Mouse (Mus musculus) adrenal gland, postnatal 14 days (tissue): ENCODE results near the gene Kansl1. TPM values are rescaled to one million over a fixed set of nuclear protein-coding genes. Genes with fewer than 3 reads are reported as not detected.
A peak's percentile ranks its signal among the peaks of the same experiment; 100 is the strongest.

Source experiments
- DNase-seq: peaks from one replicate; pipeline ENCODE4 v3.0.0; 2021; ENCODE audit warnings: mixed read lengths
- total RNA-seq: library from RNA; stranded (reverse); gene quantifications from 2 replicates; pipeline ENCODE4 v1.2.3, GENCODE M21; 2021

Kansl1 gene
- total RNA-seq, 1 experiment from 2014 or later = 49.7 TPM

GRCm38 (mm10) chr11:104363823-104364600, 104.6 kb downstream of the Kansl1 start:
- no peak for DNase-seq

GRCm38 (mm10) chr11:104362704-104363103, 106.0 kb downstream of the Kansl1 start:
- DNase-seq = no peak

DNA sequence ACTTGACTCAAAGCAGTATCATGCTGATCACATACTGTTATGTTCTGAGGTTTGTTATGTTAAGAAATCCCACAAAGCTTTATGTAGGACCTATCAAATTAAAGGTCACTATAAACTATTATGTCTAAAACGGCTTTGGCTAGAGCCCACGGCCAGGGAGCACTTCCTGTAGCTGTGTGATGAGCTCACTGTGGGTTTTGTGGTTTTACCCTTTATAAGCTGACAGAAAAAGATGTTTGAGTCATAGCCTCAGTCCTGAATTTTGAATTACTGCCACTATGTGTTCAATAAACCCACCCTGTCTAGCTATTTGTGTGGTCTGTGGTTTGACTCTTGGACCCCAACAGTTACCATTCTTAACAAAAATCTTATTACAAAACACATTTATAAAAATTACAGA, 106.9 kb downstream of the Kansl1 start:
- peak; percentile 18 for DNase-seq

DNA sequence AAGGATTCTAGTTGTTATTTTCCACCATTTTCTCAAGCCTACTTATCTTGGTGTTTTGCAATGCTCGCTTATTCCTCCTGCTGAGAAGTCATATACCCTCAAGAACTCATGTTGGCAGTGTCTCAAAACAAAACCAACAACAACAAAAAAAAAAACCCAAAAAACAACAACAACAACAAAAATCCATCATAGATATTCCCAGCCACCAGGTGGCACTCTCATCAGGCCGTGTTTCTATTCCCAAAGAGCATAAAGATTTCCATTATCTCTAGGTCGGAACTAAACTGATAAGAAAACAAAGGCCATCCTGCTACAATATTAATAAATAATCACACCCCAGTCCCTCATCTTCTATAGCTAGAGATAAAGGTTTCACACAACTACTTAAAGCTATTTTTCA, 121.7 kb downstream of the Kansl1 start:
- DNase-seq = peak; percentile 37

GRCm38 (mm10) chr11:104334946-104335345, 133.7 kb downstream of the Kansl1 start:
- DNase-seq = no peak

DNA sequence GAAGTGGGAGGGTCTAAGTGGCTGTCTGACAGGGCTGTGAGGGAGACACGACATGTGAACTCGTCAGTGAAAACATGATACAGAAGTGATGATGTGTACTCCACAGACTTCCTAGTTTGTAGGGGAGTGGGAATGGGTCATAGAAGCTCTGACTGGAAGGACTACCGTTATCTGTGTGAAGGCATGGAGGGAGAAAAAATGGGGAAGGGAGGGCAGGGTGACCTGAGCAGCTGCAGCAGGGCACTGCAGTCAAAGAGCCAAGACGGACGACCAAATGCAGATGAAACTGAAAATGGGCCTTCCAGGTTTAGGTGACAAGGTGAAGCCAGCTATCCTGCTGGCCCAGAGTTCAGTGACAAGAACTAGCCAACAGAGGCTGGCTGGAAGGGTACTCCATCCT, 134.5 kb downstream of the Kansl1 start:
- no peak for DNase-seq

DNA sequence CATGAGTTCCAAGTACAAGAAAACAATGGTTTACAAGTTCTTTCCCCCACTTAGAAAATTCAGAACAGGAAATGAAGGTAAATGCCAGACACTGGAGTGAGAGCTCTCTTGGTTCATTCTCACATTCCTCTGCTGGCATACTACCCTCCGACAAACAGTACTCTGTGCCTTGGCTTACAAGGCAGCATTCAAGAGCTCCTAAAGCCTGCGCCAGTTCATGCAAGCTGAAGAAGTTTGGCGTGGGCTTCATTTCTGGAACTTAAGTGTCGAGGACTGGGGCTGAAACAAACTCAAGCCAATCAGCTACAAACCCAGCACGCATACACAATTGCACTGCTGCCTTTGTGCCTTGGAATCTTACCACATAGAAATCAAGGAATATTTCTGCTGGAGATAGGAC, 136.6 kb downstream of the Kansl1 start:
- no peak for DNase-seq

DNA sequence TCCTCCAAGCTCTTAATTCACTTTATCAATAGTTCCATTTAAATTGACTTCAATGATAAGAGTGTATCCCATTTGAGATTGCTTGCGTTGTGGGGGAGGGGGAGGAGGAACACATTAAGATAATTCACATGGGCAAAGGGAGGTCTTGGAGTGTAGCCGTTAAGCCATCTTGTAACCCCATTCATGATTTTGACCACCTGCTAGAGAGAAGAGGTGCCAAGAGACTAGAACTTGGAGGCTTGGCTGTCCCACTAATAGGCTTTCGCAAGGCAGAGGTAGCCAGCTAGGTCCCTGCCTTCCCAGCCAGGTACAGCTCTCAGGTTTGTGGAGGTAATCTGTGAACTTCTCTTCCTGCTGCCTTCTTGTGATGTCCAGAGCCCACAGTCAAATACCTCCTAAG, 137.5 kb downstream of the Kansl1 start:
- no peak for DNase-seq

GRCm38 (mm10) chr11:104330151-104330550, 138.5 kb downstream of the Kansl1 start:
- no peak for DNase-seq

- no peak for DNase-seq
Observed at GRCm38 (mm10) chr11:104329185-104329926, 139.3 kb downstream of the Kansl1 start.

- no peak for DNase-seq
Observed at GRCm38 (mm10) chr11:104327946-104328345, 140.7 kb downstream of the Kansl1 start.

GRCm38 (mm10) chr11:104327462-104327861, 141.2 kb downstream of the Kansl1 start:
- DNase-seq = no peak

- DNase-seq = no peak
Observed at GRCm38 (mm10) chr11:104322142-104322541, 146.5 kb downstream of the Kansl1 start.

GRCm38 (mm10) chr11:104320511-104320910, 148.2 kb downstream of the Kansl1 start:
- DNase-seq = no peak

GRCm38 (mm10) chr11:104318940-104319781, 149.5 kb downstream of the Kansl1 start:
- DNase-seq = peak; percentile 36

DNA sequence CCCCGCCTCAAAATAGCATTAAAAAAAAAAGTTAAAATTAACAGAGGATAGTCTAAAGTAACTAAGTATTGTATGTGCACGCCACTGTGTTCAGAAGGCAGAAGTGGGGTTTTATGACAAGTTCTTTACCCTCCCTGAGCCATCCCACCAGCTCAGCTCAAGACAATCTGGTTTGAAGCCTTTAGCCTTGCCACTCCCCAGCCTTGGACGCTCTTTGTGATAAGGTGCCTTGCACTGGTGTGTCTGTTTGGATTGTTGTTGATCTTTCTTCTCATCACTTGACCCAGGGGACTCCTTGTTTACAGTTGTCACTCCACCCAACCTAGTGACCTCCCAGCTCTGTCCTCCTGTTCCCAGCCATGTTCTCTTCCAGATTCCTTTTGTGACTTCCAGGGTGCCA, 151.0 kb downstream of the Kansl1 start:
- no peak for DNase-seq

DNA sequence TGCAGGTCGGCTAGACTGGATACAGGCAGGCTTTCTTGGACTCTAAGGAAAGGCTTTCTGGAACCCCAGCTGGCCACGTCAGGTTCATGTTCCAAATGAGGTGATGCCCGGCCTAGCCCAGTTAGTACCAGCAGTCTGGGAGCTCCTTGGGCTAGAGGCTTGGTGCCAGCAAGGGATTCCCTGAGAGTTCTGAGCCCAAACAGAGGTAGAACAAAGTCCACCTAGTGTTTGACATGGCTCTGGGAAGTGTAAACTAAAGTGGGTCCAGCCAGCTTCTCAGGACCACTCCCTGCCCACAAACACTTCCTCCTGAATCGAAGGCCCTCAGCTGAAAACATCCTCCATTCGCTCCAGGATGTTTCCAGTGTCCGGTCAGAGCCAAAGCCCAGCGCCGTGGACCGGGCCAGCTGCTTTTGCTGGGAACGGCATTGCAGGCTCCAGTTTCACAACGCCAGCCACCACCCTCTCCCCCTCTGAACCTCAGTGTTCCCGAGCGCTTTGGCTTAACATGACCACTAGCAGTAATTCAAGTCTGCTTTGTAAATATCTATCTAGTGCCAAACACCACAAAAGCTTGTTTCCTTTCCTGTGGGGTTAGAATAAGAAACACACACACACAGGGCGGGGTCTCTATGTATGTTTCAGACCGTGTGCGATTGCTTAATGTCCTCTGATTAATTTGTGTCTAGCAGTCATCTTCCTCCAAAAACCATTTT, 151.8 kb downstream of the Kansl1 start:
- peak; percentile 27 for DNase-seq

DNA sequence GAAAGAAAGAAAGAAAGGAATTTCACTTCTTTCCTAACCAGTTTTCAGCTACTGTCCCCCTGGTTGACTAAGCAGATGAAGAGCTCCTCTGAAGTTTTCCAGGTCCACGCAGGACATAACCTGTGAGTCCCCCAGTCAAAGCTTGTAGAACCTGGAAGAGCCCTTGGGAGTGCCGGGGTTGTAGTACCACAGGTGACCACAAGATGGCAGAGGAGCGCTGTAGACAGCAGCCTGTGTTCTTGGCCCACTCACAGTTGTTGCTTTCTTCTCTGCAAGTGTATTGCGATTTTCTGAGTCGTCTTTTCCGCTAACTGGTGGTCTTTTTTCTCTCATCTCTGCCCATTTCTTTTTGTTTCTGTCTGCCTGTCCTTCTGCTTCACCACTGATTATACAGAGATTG, 153.0 kb downstream of the Kansl1 start:
- peak; percentile 87 for DNase-seq

DNA sequence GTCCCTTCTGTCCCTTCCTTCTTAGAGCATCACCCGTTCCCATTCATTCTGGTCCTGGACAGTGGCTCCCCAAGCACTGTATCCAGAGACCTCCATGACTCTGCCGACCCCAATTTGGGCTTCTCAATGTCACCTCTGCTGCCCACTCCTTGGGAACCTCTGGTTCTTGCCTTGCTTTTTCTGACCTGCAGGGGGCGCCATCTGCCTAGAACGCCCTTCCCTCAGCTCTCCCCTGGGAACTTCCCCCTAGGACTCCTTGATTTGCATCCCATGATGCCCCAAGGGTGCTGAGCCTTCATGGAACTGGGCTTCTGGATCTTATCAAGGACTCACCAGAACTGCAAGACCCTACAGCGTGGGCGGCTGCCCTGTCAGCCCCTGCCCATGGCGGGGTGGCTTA, 157.0 kb downstream of the Kansl1 start:
- DNase-seq = peak; percentile 46

DNA sequence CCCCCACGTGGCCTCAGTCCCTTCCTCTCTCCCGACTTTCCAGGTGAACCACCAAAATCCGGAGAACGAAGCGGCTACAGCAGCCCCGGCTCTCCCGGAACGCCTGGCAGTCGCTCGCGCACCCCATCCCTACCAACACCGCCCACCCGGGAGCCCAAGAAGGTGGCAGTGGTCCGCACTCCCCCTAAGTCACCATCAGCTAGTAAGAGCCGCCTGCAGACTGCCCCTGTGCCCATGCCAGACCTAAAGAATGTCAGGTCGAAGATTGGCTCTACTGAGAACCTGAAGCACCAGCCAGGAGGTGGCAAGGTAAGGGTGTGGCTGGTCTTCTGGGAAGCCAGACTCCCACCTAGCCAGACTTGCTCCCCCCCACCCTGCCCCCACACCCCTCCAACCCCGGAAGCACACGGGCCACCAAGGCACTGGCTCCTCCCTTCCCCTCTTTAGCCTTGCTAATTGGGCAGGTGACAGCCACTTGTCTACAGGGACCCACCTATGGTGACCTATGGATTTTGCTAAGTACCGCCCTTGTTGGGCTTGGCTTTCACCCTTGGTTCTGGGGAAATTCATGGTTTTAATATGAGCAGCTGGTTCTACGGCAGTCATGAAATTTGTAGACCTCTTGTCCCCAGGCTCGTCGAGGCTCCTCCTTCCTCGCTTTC, 158.3 kb downstream of the Kansl1 start:
- no peak for DNase-seq
